Mouse (Mus musculus) lung, adult 2 months (tissue): Measurements from ENCODE around the gene Cuedc1. TPM values are rescaled to one million over a fixed set of nuclear protein-coding genes. Genes with fewer than 3 reads are reported as not detected.

Experiments
- DNase-seq: peaks from one replicate; pipeline ENCODE4 v3.0.0; 2022
- H3K4me1 ChIP-seq: fragments of 200-500 bp; 2 replicates; pipeline ENCODE4 v1.6.1; 2011; ENCODE audit warnings: low read length; ENCODE audit not compliant: control insufficient read depth, insufficient read depth
- H3K4me3 ChIP-seq: fragments of 200-500 bp; replicated peaks from 2 replicates; pipeline ENCODE3; 2011; ENCODE audit warnings: low read depth, mild to moderate bottlenecking, control low read depth, low read length; ENCODE audit errors: extremely low read depth
- CTCF ChIP-seq: fragments of 200-500 bp; IDR thresholded peaks from 2 replicates; pipeline ENCODE4 v1.5.1; 2011; ENCODE audit warnings: mild to moderate bottlenecking, low read length, control low read depth; ENCODE audit not compliant: insufficient read depth
- POLR2A ChIP-seq: fragments of 200-500 bp; IDR thresholded peaks from 2 replicates; pipeline ENCODE4 v1.6.1; 2011; ENCODE audit warnings: low read depth, mild to moderate bottlenecking, control low read depth, low read length, borderline replicate concordance; ENCODE audit errors: extremely low read depth
- WGBS: fragments of 180-500 bp; shearing (Covaris S2); methylation state at CpG from one replicate; pipeline ENCODE4 v1.1.7; 2018; 5-methylcytosine and 5-hydroxymethylcytosine counted together
- polyA plus RNA-seq: library from polyadenylated mRNA; depleted of rRNA; stranded (reverse); fragments of >200 nt; gene quantifications from 2 replicates; pipeline ENCODE4 v1.2.3, GENCODE M21; 2012

Gene Cuedc1
- polyA plus RNA-seq, 1 experiment: 42.9 TPM

GRCm38 (mm10) chr11:88165683-88166364, 68.0 kb downstream of the Cuedc1 start:
- Histone ChIP-seq H3K4me3 (no peak overlapping the region), H3K4me1 (peaks cover 16% of the 10 kb centered on the region)
- TF ChIP-seq POLR2A: no peak
- no peak for TF ChIP-seq CTCF
- DNase-seq: no peak
- 45% methylated on average over 10 of the region's 10 CpGs for WGBS

- H3K4me1 ChIP-seq: peaks cover 16% of the 10 kb centered on the region
- H3K4me3 ChIP-seq: no peak overlapping the region
- DNase-seq: no peak
- 72% methylated on average over 7 of the region's 7 CpGs for whole genome bisulfite sequencing
- no peak for TF ChIP-seq CTCF
- TF ChIP-seq POLR2A: no peak
These were observed 68.6 kb downstream of the Cuedc1 start for GRCm38 (mm10) chr11:88166471-88166870.

GRCm38 (mm10) chr11:88168611-88169010, 70.8 kb downstream of the Cuedc1 start:
- Histone ChIP-seq H3K4me3 (no peak overlapping the region), H3K4me1 (peaks cover 20% of the 10 kb centered on the region)
- TF ChIP-seq CTCF (no peak), POLR2A (no peak)
- DNase-seq: no peak
- WGBS: 59% methylated on average over 3 of the region's 3 CpGs

DNA sequence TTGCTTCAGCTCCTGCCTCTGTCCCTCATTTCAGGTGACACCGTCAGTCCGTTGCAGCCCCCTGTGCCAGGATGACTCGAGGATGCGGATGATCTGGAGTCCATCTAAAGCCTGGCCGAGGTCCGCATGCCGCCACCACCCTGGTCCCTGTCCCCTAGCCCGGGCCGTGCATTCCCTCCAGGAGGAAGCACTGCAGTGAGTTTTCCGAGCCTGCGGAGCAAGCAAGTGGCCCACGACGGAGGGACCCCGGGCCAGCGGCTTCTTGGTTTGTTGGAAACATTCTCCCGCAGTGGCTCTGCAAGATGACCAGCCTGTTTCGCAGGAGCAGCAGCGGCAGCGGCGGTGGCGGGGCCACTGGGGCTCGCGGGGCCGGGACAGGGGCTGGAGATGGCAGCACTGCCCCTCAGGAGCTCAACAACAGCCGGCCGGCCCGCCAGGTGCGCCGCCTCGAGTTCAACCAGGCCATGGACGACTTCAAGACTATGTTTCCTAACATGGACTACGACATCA, 71.7 kb downstream of the Cuedc1 start:
- TF ChIP-seq POLR2A (no peak), CTCF (no peak)
- no peak for DNase-seq
- peaks cover 20% of the 10 kb centered on the region for H3K4me1 ChIP-seq
- WGBS: 64% methylated on average over 32 of the region's 32 CpGs
- no peak overlapping the region for H3K4me3 ChIP-seq

GRCm38 (mm10) chr11:88170606-88171005, 72.7 kb downstream of the Cuedc1 start:
- TF ChIP-seq POLR2A (no peak), CTCF (no peak)
- WGBS: 87% methylated on average over 3 of the region's 3 CpGs

DNA sequence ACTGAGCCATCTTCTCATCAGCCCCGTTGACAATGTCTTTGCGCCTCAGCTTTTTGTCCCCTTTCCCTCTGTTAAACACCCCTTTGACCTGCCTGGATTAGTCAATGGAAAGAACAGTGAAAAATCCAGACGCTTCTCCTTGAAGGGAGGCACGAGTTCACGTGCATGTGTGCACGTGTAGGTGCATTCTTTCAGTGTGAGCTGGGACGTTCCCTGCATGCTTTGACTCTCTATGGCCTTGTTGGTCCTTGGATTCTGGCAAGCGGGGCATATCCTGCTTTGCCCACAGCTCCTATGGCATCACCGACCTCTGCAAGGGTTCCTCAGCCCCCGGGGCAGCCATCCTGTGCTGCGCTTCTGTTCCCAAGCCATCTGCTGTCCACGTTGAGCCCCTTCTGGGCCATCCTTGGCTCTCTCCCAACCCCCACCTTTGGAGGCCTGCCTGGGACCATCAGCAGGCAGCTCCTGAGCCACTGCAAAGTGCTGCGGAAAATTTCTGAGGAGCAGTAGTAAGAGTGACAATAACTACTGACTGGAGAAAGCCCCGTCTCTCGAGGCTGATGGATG, 74.1 kb downstream of the Cuedc1 start:
- Histone ChIP-seq H3K4me1 (peaks cover 9% of the 10 kb centered on the region), H3K4me3 (no peak overlapping the region)
- 71% methylated on average over 15 of the region's 15 CpGs for WGBS
- TF ChIP-seq POLR2A: no peak
- no peak for TF ChIP-seq CTCF
- no peak for DNase-seq

More at GRCm38 (mm10) chr11:88170606-88171005, 72.7 kb downstream of the Cuedc1 start:
- H3K4me1 ChIP-seq: peaks cover 13% of the 10 kb centered on the region
- DNase-seq: no peak
- H3K4me3 ChIP-seq: no peak overlapping the region

- TF ChIP-seq CTCF (no peak), POLR2A (no peak)
- peaks cover 9% of the 10 kb centered on the region for H3K4me1 ChIP-seq
- no peak overlapping the region for H3K4me3 ChIP-seq
- DNase-seq: no peak
- 28% methylated on average over 10 of the region's 10 CpGs for WGBS
These were observed 74.9 kb downstream of the Cuedc1 start for GRCm38 (mm10) chr11:88172601-88173325.

GRCm38 (mm10) chr11:88173386-88174025, 75.6 kb downstream of the Cuedc1 start:
- TF ChIP-seq POLR2A (no peak), CTCF (no peak)
- no peak for DNase-seq
- WGBS: 32% methylated on average over 9 of the region's 9 CpGs
- H3K4me3 ChIP-seq: no peak overlapping the region
- peaks cover 9% of the 10 kb centered on the region for H3K4me1 ChIP-seq

DNA sequence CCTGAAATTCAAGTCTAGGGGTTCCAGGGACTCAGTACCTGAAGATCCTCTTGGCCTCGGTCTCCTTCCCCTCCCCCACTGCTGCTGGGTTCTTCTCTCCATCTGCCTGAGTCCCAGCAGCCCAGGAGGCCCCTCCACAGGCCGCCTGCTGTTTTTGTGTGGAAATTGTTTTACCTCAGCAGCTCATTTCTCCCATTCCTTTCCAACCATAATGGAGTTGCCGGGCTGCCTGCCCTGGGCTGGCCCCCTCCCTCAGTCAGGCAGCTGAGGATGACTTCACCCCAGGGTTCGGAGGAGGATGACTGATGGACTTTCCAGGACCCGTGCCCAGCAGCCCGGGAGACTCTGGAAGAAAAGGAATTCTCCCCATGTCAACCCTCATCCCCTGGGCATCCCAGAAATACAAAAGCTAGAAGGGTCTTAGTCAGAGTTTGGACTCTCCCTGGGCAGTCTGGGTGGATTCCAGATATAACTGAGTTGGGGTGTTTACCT, 82.7 kb downstream of the Cuedc1 start:
- no peak for TF ChIP-seq POLR2A
- H3K4me1 ChIP-seq: peaks cover 6% of the 10 kb centered on the region; the same call in 1 of the 2 replicates
- no peak for DNase-seq
- no peak overlapping the region for H3K4me3 ChIP-seq
- 21% methylated on average over 6 of the region's 6 CpGs for WGBS
